Mouse (Mus musculus) A20 (cell line): Measurements from ENCODE around the gene Prtg.
A peak's percentile ranks its signal among the peaks of the same experiment; 100 is the strongest.

ENCODE experiments used
- DNase-seq: peaks from one replicate; pipeline ENCODE4 v3.0.0-alpha.2; 2011; ENCODE audit warnings: low read depth, low spot score

Prtg gene

GRCm38 (mm10) chr9:72861235-72861634 lies 54.6 kb downstream of the Prtg start:
- no peak for DNase-seq

DNA sequence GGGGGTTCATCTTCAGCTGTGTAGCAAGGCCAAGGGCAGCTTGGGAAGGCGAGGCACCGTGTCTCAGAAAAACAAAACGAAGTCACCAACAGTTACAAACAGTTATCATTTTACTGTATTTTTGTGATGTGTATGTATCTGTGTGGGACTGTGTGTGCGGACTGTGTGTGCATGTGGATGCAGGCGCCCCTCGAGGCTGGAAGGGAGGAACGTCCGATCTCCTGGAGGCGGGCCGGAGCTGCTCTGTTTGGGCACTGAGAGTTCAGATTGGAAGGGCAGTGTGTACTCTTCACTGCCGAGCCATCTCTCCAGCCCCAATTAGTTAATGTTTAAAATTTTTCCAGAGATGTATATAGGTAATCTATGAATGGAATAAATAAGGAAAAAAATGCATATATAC lies 55.5 kb downstream of the Prtg start:
- no peak for DNase-seq

GRCm38 (mm10) chr9:72862955-72863354 lies 56.3 kb downstream of the Prtg start:
- DNase-seq, result no peak

DNA sequence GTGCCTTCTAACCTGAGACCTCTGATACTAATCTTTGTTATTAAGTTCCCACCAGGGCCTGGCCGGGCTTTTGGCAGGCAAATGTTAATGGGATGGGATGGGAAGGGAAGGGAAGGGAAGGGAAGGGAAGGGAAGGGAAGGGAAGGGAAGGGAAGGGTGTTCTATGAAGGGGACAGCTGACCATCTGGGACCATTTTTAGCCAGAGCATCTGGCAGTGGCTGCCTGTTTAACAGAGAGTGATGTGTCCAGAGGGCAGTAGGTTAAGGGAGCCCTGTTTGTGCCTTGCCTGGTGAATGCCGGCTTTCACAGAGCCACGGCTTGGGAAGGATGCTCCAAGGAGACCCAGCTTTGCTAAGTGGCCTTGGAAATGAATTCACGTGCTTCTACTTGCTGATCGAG lies 57.1 kb downstream of the Prtg start:
- no peak for DNase-seq

GRCm38 (mm10) chr9:72867434-72867833 lies 60.8 kb downstream of the Prtg start:
- no peak for DNase-seq

- no peak for DNase-seq
These were observed 62.1 kb downstream of the Prtg start for GRCm38 (mm10) chr9:72868774-72869173.

DNA sequence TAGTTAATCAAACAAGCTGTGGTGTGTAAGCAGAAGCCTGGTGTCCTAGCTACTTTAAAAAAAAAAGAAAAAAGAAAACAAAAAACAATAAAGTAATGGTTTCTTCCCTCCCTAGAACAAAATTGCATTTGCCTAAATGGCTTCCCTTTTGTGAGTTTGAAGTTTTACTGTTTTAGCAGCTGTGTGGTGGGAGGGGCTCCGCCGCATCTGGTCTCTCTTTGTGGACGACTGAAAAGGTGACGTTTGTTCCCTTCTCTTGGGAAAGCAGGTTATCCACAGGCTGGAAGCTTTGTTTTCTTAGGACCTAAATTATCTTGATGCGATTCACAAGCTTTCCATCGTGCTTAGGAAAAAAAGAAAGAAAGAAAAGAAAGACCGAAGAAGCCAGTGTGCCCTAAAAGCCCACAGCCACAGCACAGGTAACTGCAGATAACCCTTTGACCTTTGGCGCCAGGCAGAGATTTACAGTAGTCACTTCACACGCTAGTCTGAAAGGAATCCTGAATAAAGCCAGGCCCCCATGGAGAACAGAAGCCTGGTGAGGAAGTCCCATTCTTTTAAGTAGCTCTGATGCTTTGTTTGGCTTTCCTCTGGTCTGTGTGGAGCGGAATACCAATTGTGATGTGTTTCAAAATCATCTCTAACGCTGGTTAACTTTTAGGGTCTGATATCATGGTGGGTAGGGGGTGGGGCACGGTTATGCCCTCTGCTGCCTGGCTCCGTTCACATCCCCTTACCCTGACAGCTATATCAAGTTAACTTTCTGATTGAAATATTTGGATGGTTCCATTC lies 65.0 kb downstream of the Prtg start:
- DNase-seq, result no peak

GRCm38 (mm10) chr9:72872298-72873130 lies 65.8 kb downstream of the Prtg start:
- DNase-seq, result no peak

- DNase-seq, result peak; percentile 18
These were observed 69.2 kb downstream of the Prtg start for GRCm38 (mm10) chr9:72875878-72876277.

- no peak for DNase-seq
These were observed 71.2 kb downstream of the Prtg start for GRCm38 (mm10) chr9:72877905-72878304.

GRCm38 (mm10) chr9:72878656-72879055 lies 72.0 kb downstream of the Prtg start:
- no peak for DNase-seq

DNA sequence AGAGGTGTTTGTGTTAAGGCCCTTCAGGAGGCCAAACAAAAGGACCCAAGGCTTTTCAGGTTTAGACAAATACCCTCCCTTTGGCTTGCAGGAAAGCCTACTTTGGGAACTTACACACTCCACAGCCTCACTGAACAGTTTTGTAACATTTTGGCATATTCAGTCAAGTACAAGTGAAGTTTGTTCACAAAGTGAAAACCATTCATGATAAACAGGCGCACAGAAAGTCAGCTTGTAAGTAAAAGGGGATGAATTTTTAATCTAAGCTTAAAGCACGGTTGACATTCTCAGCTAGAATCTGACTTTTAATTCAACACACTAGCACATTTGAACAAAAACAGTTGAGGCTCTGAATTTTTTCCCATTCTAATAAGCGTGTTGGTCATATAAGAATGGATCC lies 72.9 kb downstream of the Prtg start:
- DNase-seq, result no peak

GRCm38 (mm10) chr9:72880225-72880960 lies 73.7 kb downstream of the Prtg start:
- DNase-seq, result no peak

- DNase-seq, result no peak
These were observed 74.5 kb downstream of the Prtg start for GRCm38 (mm10) chr9:72881026-72881768.

DNA sequence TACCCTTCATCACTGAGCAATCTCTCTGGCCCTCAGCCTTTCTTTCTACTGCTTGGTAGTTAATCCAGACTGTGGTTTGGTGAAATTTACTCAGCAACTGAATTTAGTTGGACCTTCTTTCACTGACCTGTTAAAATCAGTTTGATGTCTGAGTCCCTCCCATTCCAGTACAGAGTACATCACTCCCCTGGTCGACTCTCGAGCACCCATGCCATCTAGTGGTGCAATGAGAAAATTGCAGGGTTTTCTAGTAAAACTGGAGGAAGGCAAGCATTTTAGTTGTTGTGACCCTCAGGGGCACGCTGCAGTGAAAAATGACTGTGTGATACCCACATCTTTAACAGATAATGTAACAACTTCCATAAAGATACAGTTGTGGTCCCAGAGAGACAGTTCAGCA lies 77.3 kb downstream of the Prtg start:
- DNase-seq, result peak; percentile 58

- DNase-seq, result peak; percentile 20
These were observed 83.1 kb downstream of the Prtg start for GRCm38 (mm10) chr9:72889777-72890176.

DNA sequence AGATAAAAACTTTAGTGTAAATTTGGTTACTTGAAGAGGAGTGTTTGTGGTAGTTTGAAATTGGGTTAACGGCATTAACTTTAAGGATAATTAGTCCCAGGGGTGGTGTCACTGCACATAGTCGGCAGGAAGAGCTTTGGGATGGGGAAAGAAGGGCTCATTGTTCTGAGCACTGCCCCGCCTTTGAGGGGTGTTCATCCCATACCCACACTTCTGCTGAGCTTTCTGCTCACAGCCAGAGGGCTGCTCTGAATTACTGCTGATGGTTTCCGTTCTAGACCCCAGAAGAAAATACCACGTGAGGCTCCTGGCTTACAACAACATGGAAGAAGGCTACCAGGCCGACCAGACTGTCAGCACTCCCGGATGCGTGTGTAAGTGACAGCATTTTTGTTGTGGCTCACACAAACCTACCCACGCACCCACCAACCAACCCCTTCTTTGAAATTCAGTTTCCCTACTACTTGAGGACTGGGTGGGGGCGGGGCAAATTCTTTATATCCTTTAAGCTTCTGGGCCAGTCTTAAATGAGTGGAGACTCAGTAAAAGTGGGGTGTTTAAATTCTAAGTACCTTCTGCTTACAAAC lies 83.9 kb downstream of the Prtg start:
- DNase-seq, result no peak

DNA sequence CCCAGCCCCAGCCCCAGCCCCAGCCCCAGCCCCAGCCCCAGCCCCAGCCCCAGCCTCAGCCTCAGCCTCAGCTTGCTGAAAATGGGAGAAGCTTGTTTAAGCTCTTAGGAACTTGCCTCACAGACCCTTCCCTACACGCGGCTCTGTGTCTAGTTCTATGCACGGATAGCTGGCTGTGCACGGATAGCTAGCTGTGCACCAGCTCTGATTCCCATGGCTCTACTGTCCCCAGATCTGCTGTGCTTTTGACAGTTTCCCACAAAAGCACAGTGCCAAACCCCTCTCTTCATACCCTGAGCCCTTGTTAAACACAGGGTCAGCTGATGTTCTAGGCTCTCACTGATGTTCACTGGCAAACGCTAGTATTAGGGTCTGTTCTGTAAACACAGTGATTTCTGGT lies 86.1 kb downstream of the Prtg start:
- DNase-seq, result no peak

DNA sequence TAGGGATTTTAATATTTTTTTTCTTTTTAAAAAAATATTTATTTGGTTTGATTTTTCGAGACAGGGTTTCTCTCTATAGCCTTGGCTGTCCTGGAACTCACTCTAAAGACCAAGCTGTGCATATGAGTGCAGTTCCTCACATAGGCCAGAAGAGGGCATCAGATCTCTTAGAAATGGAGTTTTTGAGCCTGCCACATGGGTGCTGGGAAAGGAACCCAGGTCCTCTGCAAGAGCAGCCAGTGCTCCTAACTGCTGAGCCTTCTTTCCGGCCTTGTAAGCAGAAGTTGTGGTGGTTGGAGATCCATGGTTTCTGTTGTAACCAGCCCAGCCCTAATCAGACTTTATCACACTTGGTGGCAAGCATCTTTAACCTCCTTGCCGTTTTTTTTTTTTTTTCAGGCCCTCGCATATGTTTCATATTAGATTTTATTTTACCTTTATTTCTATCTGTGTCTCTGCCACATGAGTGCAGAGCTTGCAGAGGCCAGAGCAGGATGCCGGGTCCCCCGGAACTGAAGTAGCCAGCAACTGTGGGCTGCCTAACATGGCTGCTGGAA lies 88.2 kb downstream of the Prtg start:
- DNase-seq, result peak; percentile 32

DNA sequence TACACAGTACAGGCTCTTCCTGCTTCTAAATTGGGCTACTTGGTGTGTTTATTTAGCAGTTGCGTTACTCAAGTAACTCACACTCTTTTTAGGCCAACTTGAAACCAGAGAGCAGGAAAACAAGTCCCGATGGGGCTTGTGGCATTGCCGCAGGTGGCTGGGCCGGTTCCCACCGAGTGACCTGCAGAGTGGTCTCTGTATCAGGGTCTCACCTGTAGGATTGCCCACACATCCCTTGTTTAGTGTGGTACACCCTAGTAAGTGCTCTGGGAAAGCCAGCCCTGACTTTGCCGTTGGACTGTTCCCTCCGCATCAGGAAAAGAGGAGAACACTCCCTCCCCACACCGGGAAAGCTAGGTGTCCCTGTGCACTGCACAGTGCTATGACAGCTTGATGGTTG lies 95.4 kb downstream of the Prtg start:
- no peak for DNase-seq

- no peak for DNase-seq
These were observed 95.9 kb downstream of the Prtg start for GRCm38 (mm10) chr9:72902611-72903010.
